Mouse (Mus musculus): Measurements from ENCODE around the gene Tmem211. TPM values are rescaled to one million over a fixed set of nuclear protein-coding genes. Genes with fewer than 3 reads are reported as not detected.

Gene Tmem211
- total and polyA plus RNA-seq, 2 experiments from 2014 or later: 0.10 to 0.16 TPM

GRCm38 (mm10) chr5:113265637-113266036 is 38.9 kb downstream of the Tmem211 start:
- Histone ChIP-seq H3K27ac (no peak overlapping the region), H3K4me2 (ENCODE audit: low read depth, low read length) (no peak overlapping the region), H3K9ac (replicated peaks; ENCODE audit: low read length) (no peak overlapping the region), H3K4me1 (ENCODE audit: insufficient read depth, low read length) (no peaks in the 10 kb centered on the region), H3K4me3 (ENCODE audit: low read length) (no peak overlapping the region), H3K27me3 (ENCODE audit: insufficient read depth, low read length) (no peaks in the 10 kb centered on the region), H3K9me3 (ENCODE audit: low read length) (no peaks in the 10 kb centered on the region), H3K36me3 (ENCODE audit: insufficient read depth, low read length) (peaks cover 9% of the 10 kb centered on the region; the same call in 1 of the 2 replicates)
- DNase-seq (ENCODE audit: low spot score) (no peak), ATAC-seq (no peak)
- TF ChIP-seq CTCF (IDR thresholded peaks at IDR 0.05; ENCODE audit: low read depth): no peak
- WGBS: 91% methylated on average over 8 of the region's 8 CpGs

DNA sequence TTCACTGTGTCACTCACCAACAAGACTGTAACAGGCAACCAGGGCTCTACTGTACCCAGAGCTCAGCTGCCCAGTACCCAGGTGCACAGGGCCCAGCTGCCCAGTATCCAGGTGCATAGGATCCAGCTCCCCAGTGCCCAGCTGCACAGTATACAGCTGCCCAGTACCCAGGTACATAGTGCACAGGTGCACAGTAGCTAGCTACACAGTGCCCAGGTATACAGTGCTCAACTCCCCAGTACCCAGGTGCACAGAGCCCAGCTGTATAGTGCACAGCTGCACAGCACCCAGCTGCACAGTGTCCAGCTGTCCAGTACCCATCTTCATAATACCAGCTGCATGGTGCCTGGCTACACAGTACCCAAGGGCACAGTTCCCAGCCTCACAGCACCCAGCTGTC is 41.5 kb downstream of the Tmem211 start:
- no peaks in the 10 kb centered on the region for H3K4me1 ChIP-seq (ENCODE audit: insufficient read depth, low read length)
- H3K4me3 ChIP-seq (ENCODE audit: low read length): no peak overlapping the region
- no peaks in the 10 kb centered on the region for H3K9me3 ChIP-seq (ENCODE audit: low read length)
- DNase-seq (ENCODE audit: low spot score) (no peak), ATAC-seq (no peak)
- H3K27ac ChIP-seq: no peak overlapping the region
- H3K36me3 ChIP-seq (ENCODE audit: insufficient read depth, low read length): peaks cover 10% of the 10 kb centered on the region; the same call in 1 of the 2 replicates
- H3K4me2 ChIP-seq (ENCODE audit: low read depth, low read length): no peak overlapping the region
- no peak overlapping the region for H3K9ac ChIP-seq (replicated peaks; ENCODE audit: low read length)
- no peak for TF ChIP-seq CTCF (IDR thresholded peaks at IDR 0.05; ENCODE audit: low read depth)
- H3K27me3 ChIP-seq (ENCODE audit: insufficient read depth, low read length): no peaks in the 10 kb centered on the region

DNA sequence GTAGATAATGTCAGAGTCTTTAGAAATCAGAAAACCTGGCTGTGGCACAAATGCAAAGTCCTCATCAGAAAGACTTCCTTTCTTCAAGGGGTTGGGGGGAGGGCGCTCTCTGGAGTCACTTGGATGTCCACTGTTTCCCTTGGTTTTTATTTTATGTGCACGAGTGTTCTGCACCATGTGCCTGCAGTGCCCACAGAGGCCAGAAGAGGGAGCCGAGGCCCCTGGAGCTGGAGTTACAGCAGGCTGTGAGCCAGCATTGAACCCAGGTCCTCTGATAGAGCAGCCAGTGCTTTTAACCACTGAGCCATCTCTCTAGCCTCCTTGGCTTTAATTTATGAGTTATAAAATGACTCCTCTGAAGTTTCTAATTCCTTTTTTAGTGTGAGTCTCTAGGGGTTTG is 43.3 kb downstream of the Tmem211 start:
- H3K9ac ChIP-seq (replicated peaks; ENCODE audit: low read length): no peak overlapping the region
- no peaks in the 10 kb centered on the region for H3K27me3 ChIP-seq (ENCODE audit: insufficient read depth, low read length)
- no peaks in the 10 kb centered on the region for H3K4me1 ChIP-seq (ENCODE audit: insufficient read depth, low read length)
- ATAC-seq (no peak), DNase-seq (ENCODE audit: low spot score) (peak; percentile 44)
- H3K9me3 ChIP-seq (ENCODE audit: low read length): no peaks in the 10 kb centered on the region
- H3K27ac ChIP-seq: no peak overlapping the region
- peaks cover 12% of the 10 kb centered on the region; the same call in 1 of the 2 replicates for H3K36me3 ChIP-seq (ENCODE audit: insufficient read depth, low read length)
- H3K4me2 ChIP-seq (ENCODE audit: low read depth, low read length): no peak overlapping the region
- TF ChIP-seq CTCF (IDR thresholded peaks at IDR 0.05; ENCODE audit: low read depth): peak; percentile 64
- no peak overlapping the region for H3K4me3 ChIP-seq (ENCODE audit: low read length)
- 77% methylated on average over 3 of the region's 3 CpGs for WGBS

- H3K4me1 ChIP-seq (ENCODE audit: insufficient read depth, low read length): no peaks in the 10 kb centered on the region
- no peak overlapping the region for H3K4me2 ChIP-seq (ENCODE audit: low read depth, low read length)
- H3K27ac ChIP-seq: no peak overlapping the region
- peaks cover 12% of the 10 kb centered on the region; the same call in 1 of the 2 replicates for H3K36me3 ChIP-seq (ENCODE audit: insufficient read depth, low read length)
- H3K27me3 ChIP-seq (ENCODE audit: insufficient read depth, low read length): no peaks in the 10 kb centered on the region
- no peaks in the 10 kb centered on the region for H3K9me3 ChIP-seq (ENCODE audit: low read length)
- peak; percentile 28; the same call in 1 of the 2 replicates for ATAC-seq
- peak; percentile 70 for DNase-seq (ENCODE audit: low spot score)
- H3K4me3 ChIP-seq (ENCODE audit: low read length): no peak overlapping the region
- WGBS: 61% methylated on average over 11 of the region's 11 CpGs
- no peak for TF ChIP-seq CTCF (IDR thresholded peaks at IDR 0.05; ENCODE audit: low read depth)
- no peak overlapping the region for H3K9ac ChIP-seq (replicated peaks; ENCODE audit: low read length)
Measured at GRCm38 (mm10) chr5:113271207-113271811, 44.6 kb downstream of the Tmem211 start.

- no peak for TF ChIP-seq CTCF (IDR thresholded peaks at IDR 0.05; ENCODE audit: low read depth)
- Histone ChIP-seq H3K4me2 (ENCODE audit: low read depth, low read length) (no peak overlapping the region), H3K4me1 (ENCODE audit: insufficient read depth, low read length) (no peaks in the 10 kb centered on the region), H3K36me3 (ENCODE audit: insufficient read depth, low read length) (peaks cover 31% of the 10 kb centered on the region), H3K4me3 (ENCODE audit: low read length) (no peak overlapping the region), H3K9me3 (ENCODE audit: low read length) (no peaks in the 10 kb centered on the region), H3K27me3 (ENCODE audit: insufficient read depth, low read length) (no peaks in the 10 kb centered on the region), H3K9ac (replicated peaks; ENCODE audit: low read length) (no peak overlapping the region), H3K27ac (no peak overlapping the region)
- DNase-seq (ENCODE audit: low spot score) (peak; percentile 29), ATAC-seq (no peak)
- 80% methylated on average over 10 of the region's 10 CpGs for WGBS
Measured at GRCm38 (mm10) chr5:113275839-113276238, 49.1 kb downstream of the Tmem211 start.

DNA sequence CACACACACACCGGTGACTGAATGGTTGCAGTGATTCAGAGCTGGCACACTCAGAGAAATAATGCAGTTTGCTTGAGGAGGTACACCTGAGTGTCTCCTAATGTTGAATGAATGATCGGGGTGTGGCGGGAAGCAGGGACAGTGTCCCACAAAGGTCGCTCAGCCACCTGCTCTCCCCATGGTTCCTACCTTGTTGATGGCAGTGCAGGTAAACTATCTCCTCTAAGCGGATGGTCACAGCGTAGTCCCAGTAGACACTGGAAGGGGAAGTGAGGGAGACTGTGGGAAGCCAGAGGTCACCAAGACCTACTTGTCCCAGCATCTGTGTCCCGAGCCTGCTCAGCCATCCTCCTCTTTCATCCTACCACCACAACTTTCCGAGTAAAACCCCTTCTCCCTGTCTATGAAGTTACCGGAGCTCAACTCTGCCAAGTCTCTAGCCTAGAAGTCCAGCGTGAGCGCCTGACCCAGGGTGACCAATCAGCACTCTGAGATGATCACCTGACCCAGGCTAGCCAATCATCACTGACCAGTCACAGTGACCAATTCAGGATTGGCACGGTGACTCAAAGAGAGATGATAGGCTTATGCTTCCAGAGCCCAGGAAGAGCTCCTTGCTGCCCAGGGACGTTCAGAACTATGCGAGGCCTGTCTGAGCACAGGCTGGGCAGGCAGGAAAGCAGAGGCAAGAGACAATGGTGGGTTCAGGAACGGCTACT is 53.6 kb downstream of the Tmem211 start:
- no peaks in the 10 kb centered on the region for H3K27me3 ChIP-seq (ENCODE audit: insufficient read depth, low read length)
- no peak overlapping the region for H3K9ac ChIP-seq (replicated peaks; ENCODE audit: low read length)
- WGBS: 32% methylated on average over 15 of the region's 15 CpGs
- ATAC-seq (peak; percentile 77), DNase-seq (ENCODE audit: low spot score) (peak; percentile 71)
- peaks cover 19% of the 10 kb centered on the region for H3K36me3 ChIP-seq (ENCODE audit: insufficient read depth, low read length)
- H3K9me3 ChIP-seq (ENCODE audit: low read length): no peaks in the 10 kb centered on the region
- H3K4me2 ChIP-seq (ENCODE audit: low read depth, low read length): peak overlapping the region; percentile 45
- TF ChIP-seq CTCF (IDR thresholded peaks at IDR 0.05; ENCODE audit: low read depth): no peak
- H3K4me1 ChIP-seq (ENCODE audit: insufficient read depth, low read length): no peaks in the 10 kb centered on the region
- no peak overlapping the region for H3K27ac ChIP-seq
- no peak overlapping the region; the same call in 1 of the 2 replicates for H3K4me3 ChIP-seq (ENCODE audit: low read length)

- 91% methylated on average over 7 of the region's 7 CpGs for WGBS
- H3K36me3 ChIP-seq (ENCODE audit: insufficient read depth, low read length): peaks cover 19% of the 10 kb centered on the region
- no peak overlapping the region for H3K4me2 ChIP-seq (ENCODE audit: low read depth, low read length)
- no peak overlapping the region for H3K4me3 ChIP-seq (ENCODE audit: low read length)
- no peak for TF ChIP-seq CTCF (IDR thresholded peaks at IDR 0.05; ENCODE audit: low read depth)
- no peaks in the 10 kb centered on the region for H3K4me1 ChIP-seq (ENCODE audit: insufficient read depth, low read length)
- ATAC-seq (no peak), DNase-seq (ENCODE audit: low spot score) (no peak)
- H3K27ac ChIP-seq: no peak overlapping the region
- no peaks in the 10 kb centered on the region for H3K27me3 ChIP-seq (ENCODE audit: insufficient read depth, low read length)
- no peaks in the 10 kb centered on the region for H3K9me3 ChIP-seq (ENCODE audit: low read length)
- no peak overlapping the region for H3K9ac ChIP-seq (replicated peaks; ENCODE audit: low read length)
Measured at GRCm38 (mm10) chr5:113281557-113281956, 54.8 kb downstream of the Tmem211 start.

Measured in hindbrain, postnatal 0 days (tissue).